Mouse (Mus musculus) left cerebral cortex, adult 2 months (tissue): ENCODE data around the gene Zmynd19. TPM values are rescaled to one million over a fixed set of nuclear protein-coding genes. Genes with fewer than 3 reads are reported as not detected.
A peak's percentile ranks its signal among the peaks of the same experiment; 100 is the strongest.

ENCODE experiments used
- DNase-seq, 2 experiments: peaks; one replicate each; pipeline ENCODE4 v3.0.0; 2021 to 2022; ENCODE audit warnings: low spot score in 2 of 2, mixed read lengths in 1 of 2; ENCODE audit errors: extremely low spot score in 1 of 2
- H3K27ac ChIP-seq: fragments of 200-600 bp; 2 replicates; pipeline ENCODE4 v1.8.1; 2022
- H3K4me3 ChIP-seq: fragments of 200-600 bp; 2 replicates; pipeline ENCODE4 v1.8.1; 2022
- CTCF ChIP-seq: fragments of 200-600 bp; IDR thresholded peaks from 2 replicates; pipeline ENCODE4 v1.8.1; 2022; ENCODE audit warnings: antibody characterized with exemption, mild to moderate bottlenecking, moderate library complexity
- intact Hi-C: fragments of 180-260 bp; cut with DNase I; formaldehyde crosslinking; loops from one replicate; pipeline ENCODE4 v1.15.1; 2025
- microRNA-seq, 2 experiments: library from miRNA; unstranded; fragments of <30 nt; microRNA quantifications; one replicate each; pipeline ENCODE4 v1.2.0; 2021
- total RNA-seq, 2 experiments: library from RNA; stranded (reverse); gene quantifications; 2 replicates each; pipeline ENCODE4 v1.2.3; 2021

Zmynd19 gene
- total RNA-seq, 2 experiments from 2014 or later = 36.8 to 37.9 TPM

GRCm38 (mm10) chr2:25000544-25001235, 51.1 kb downstream of the Zmynd19 start:
- intact Hi-C loops = no loop called here
- DNase-seq = no peak
- peak; percentile 63 for TF ChIP-seq CTCF
- Histone ChIP-seq H3K27ac (no peak overlapping the region), H3K4me3 (no peak overlapping the region)

GRCm38 (mm10) chr2:25003946-25004786, 54.6 kb downstream of the Zmynd19 start:
- TF ChIP-seq CTCF = no peak
- no peak overlapping the region for H3K4me3 ChIP-seq
- H3K27ac ChIP-seq = no peak overlapping the region
- intact Hi-C loops = no loop called here
- DNase-seq = no peak

- no peak overlapping the region for H3K27ac ChIP-seq
- intact Hi-C loops = no loop called here
- TF ChIP-seq CTCF = no peak
- no peak overlapping the region for H3K4me3 ChIP-seq
- no peak for DNase-seq
These were observed 57.2 kb downstream of the Zmynd19 start for GRCm38 (mm10) chr2:25006767-25007166.

- no peak for DNase-seq
- H3K27ac ChIP-seq = no peak overlapping the region
- intact Hi-C loops = no loop called here
- TF ChIP-seq CTCF = no peak; the same call in 1 of the 2 replicates
- no peak overlapping the region for H3K4me3 ChIP-seq
These were observed 58.7 kb downstream of the Zmynd19 start for GRCm38 (mm10) chr2:25008250-25008649.

Small RNA genes lying within 50 kb of the gene (microRNA-seq; reads per million reads assigned to microRNA genes)
- gene Gm22875 = 0 reads per million in 2 experiments

Other genes starting within 250 kb of the Zmynd19 start
- 10 to 100 TPM; 84.1 to 91.8 TPM for gene Cacna1b, start 186.6 kb upstream of the Zmynd19 start, total RNA-seq
- gene Ehmt1, start 30.2 kb upstream of the Zmynd19 start, total RNA-seq = 10 to 100 TPM; 53.1 to 59.4 TPM
- gene Arrdc1, start 14.5 kb upstream of the Zmynd19 start, total RNA-seq = 10 to 100 TPM; 17.1 to 18.2 TPM
- 10 to 100 TPM; 29.7 to 32.4 TPM for gene Dph7, start 12.6 kb downstream of the Zmynd19 start, total RNA-seq
- gene Mrpl41, start 25.3 kb downstream of the Zmynd19 start, total RNA-seq = 10 to 100 TPM; 70.3 to 76.3 TPM
- 10 to 100 TPM; 22.0 to 22.2 TPM for gene Pnpla7, start 26.2 kb downstream of the Zmynd19 start, total RNA-seq
- 100 to 1,000 TPM; 442 to 471 TPM for gene Nsmf, start 104.6 kb downstream of the Zmynd19 start, total RNA-seq
- gene Entpd8, start 130.5 kb downstream of the Zmynd19 start, total RNA-seq = not detected
- not detected for gene Noxa1, start 145.4 kb downstream of the Zmynd19 start, total RNA-seq
- gene Nrarp, start 231.0 kb downstream of the Zmynd19 start, total RNA-seq = 10 to 100 TPM; 20.2 to 21.7 TPM
- gene Tor4a, start 247.1 kb downstream of the Zmynd19 start, total RNA-seq = 1 to 10 TPM; 2.0 to 2.2 TPM